Mouse (Mus musculus) MEL (cell line): Measurements from ENCODE around the gene Nmrk2. TPM values are rescaled to one million over a fixed set of nuclear protein-coding genes. Genes with fewer than 3 reads are reported as not detected.

Experiments
- DNase-seq: peaks from one replicate; pipeline ENCODE4 v3.0.0; 2011; ENCODE audit warnings: low read depth, low spot score
- H3K27ac ChIP-seq: 2 replicates; pipeline ENCODE4 v1.5.1; 2012; ENCODE audit warnings: low read depth, mild to moderate bottlenecking, control low read depth, low read length, moderate library complexity; ENCODE audit not compliant: control insufficient read depth
- H3K27me3 ChIP-seq, 2 experiments: fragments of 150-350 bp in 1 of 2; sonication (generic) in 1 of 2; 2 replicates each; pipeline ENCODE4 v1.6.1; 2012; ENCODE audit warnings: low read length in 2 of 2, mild to moderate bottlenecking in 2 of 2, improper control_type of control experiment in 1 of 2, moderate library complexity in 1 of 2; ENCODE audit not compliant: insufficient read depth in 2 of 2, control insufficient read depth in 1 of 2
- H3K36me3 ChIP-seq, 2 experiments: 2 replicates each; pipeline ENCODE4 v1.6.1; 2012 to 2014; ENCODE audit warnings: low read length in 2 of 2, improper control_type of control experiment in 1 of 2, inconsistent platforms in 1 of 2, mild to moderate bottlenecking in 1 of 2; ENCODE audit not compliant: insufficient read depth in 2 of 2, control insufficient read depth in 1 of 2
- H3K4me1 ChIP-seq, 2 experiments: fragments of 150-350 bp in 1 of 2; sonication (generic) in 1 of 2; 2 replicates each; pipeline ENCODE4 v1.6.1; 2012; ENCODE audit warnings: low read length in 2 of 2, improper control_type of control experiment in 1 of 2, mild to moderate bottlenecking in 1 of 2; ENCODE audit not compliant: insufficient read depth in 2 of 2, control insufficient read depth in 1 of 2
- H3K4me3 ChIP-seq, 2 experiments: fragments of 150-350 bp in 1 of 2; sonication (generic) in 1 of 2; 2 replicates each; pipeline ENCODE4 v1.5.1; 2012; ENCODE audit warnings: low read depth in 2 of 2, low read length in 2 of 2, mild to moderate bottlenecking in 2 of 2, moderate library complexity in 2 of 2, control low read depth in 1 of 2, improper control_type of control experiment in 1 of 2; ENCODE audit not compliant: control insufficient read depth in 1 of 2, insufficient read depth in 1 of 2
- H3K79me2 ChIP-seq: 2 replicates; pipeline ENCODE4 v1.6.1; 2012; ENCODE audit warnings: mild to moderate bottlenecking, low read length, moderate library complexity; ENCODE audit not compliant: control insufficient read depth, poor library complexity, insufficient read depth
- H3K9ac ChIP-seq: 2 replicates; pipeline ENCODE4 v1.6.1; 2012; ENCODE audit warnings: low read depth, mild to moderate bottlenecking, control low read depth, low read length, moderate library complexity; ENCODE audit not compliant: control insufficient read depth, poor library complexity, severe bottlenecking
- H3K9me3 ChIP-seq: fragments of 150-350 bp; sonication (generic); replicated peaks from 2 replicates; pipeline ENCODE4 v1.6.1; 2012; ENCODE audit warnings: mild to moderate bottlenecking, low read length, improper control_type of control experiment, moderate library complexity; ENCODE audit not compliant: insufficient read depth
- BHLHE40 ChIP-seq: IDR thresholded peaks from 2 replicates; pipeline ENCODE4 v1.6.1; 2012; ENCODE audit warnings: low read depth, mild to moderate bottlenecking, inconsistent platforms, low read length, improper control_type of control experiment, borderline replicate concordance
- CHD1 ChIP-seq: IDR thresholded peaks from 2 replicates; pipeline ENCODE4 v1.6.1; 2012; ENCODE audit warnings: low read depth, mild to moderate bottlenecking, inconsistent platforms, low read length, improper control_type of control experiment
- CHD2 ChIP-seq: IDR thresholded peaks from 2 replicates; pipeline ENCODE4 v1.6.1; 2011; ENCODE audit warnings: low read length, improper control_type of control experiment
- CTCF ChIP-seq, 3 experiments: IDR thresholded peaks in 2 of 3; conservative IDR thresholded peaks in 1 of 3; 2 replicates each; pipeline ENCODE4 v1.5.1; 2011 to 2012; ENCODE audit warnings: low read length in 3 of 3, low read depth in 2 of 3, mild to moderate bottlenecking in 2 of 3, improper control_type of control experiment in 1 of 3, inconsistent platforms in 1 of 3, mixed read lengths in 1 of 3, moderate library complexity in 1 of 3; ENCODE audit not compliant: control insufficient read depth in 1 of 3, insufficient read depth in 1 of 3, poor library complexity in 1 of 3, severe bottlenecking in 1 of 3
- E2F4 ChIP-seq: IDR thresholded peaks from 2 replicates; pipeline ENCODE4 v1.6.1; 2011; ENCODE audit warnings: low read depth, low read length, improper control_type of control experiment, borderline replicate concordance
- ELF1 ChIP-seq: IDR thresholded peaks from 2 replicates; pipeline ENCODE4 v1.6.1; 2014; ENCODE audit warnings: low read depth, mild to moderate bottlenecking, inconsistent platforms, low read length, improper control_type of control experiment, moderate library complexity
- EP300 ChIP-seq, 2 experiments: IDR thresholded peaks; 2 replicates each; pipeline ENCODE4 v1.6.1; 2011; ENCODE audit warnings: improper control_type of control experiment in 2 of 2, low read length in 2 of 2, low read depth in 1 of 2, mild to moderate bottlenecking in 1 of 2
- ETS1 ChIP-seq: IDR thresholded peaks from 2 replicates; pipeline ENCODE4 v1.6.1; 2012; ENCODE audit warnings: low read depth, mild to moderate bottlenecking, inconsistent platforms, low read length, improper control_type of control experiment, moderate library complexity
- GABPA ChIP-seq: IDR thresholded peaks from 2 replicates; pipeline ENCODE4 v1.6.1; 2012; ENCODE audit warnings: low read depth, mild to moderate bottlenecking, inconsistent platforms, low read length, improper control_type of control experiment, moderate library complexity
- GATA1 ChIP-seq: IDR thresholded peaks from 2 replicates; pipeline ENCODE4 v1.6.1; 2011; ENCODE audit warnings: low read depth, low read length, improper control_type of control experiment
- HCFC1 ChIP-seq: IDR thresholded peaks from 2 replicates; pipeline ENCODE4 v1.6.1; 2012; ENCODE audit warnings: low read depth, mild to moderate bottlenecking, inconsistent platforms, low read length, improper control_type of control experiment, moderate library complexity
- JUND ChIP-seq: IDR thresholded peaks from 2 replicates; pipeline ENCODE4 v1.6.1; 2011; ENCODE audit warnings: low read depth, mild to moderate bottlenecking, improper control_type of control experiment, low read length
- KAT2A ChIP-seq: conservative IDR thresholded peaks from 2 replicates; pipeline ENCODE4 v1.6.1; 2012; ENCODE audit warnings: low read depth, low read length, improper control_type of control experiment, inconsistent platforms
- MAFK ChIP-seq: IDR thresholded peaks from 2 replicates; pipeline ENCODE4 v1.6.1; 2011; ENCODE audit warnings: low read depth, mild to moderate bottlenecking, low read length, improper control_type of control experiment, borderline replicate concordance
- MAX ChIP-seq: IDR thresholded peaks from 2 replicates; pipeline ENCODE4 v1.6.1; 2011; ENCODE audit warnings: low read length, improper control_type of control experiment
- MAZ ChIP-seq: IDR thresholded peaks from 2 replicates; pipeline ENCODE4 v1.6.1; 2012; ENCODE audit warnings: low read depth, mild to moderate bottlenecking, inconsistent platforms, low read length, improper control_type of control experiment
- MEF2A ChIP-seq: IDR thresholded peaks from 2 replicates; pipeline ENCODE4 v1.6.1; 2014; ENCODE audit warnings: low read depth, mild to moderate bottlenecking, inconsistent platforms, low read length, improper control_type of control experiment; ENCODE audit not compliant: poor library complexity, insufficient replicate concordance, severe bottlenecking; ENCODE audit errors: extremely low read depth
- MXI1 ChIP-seq: IDR thresholded peaks from 2 replicates; pipeline ENCODE4 v1.6.1; 2011; ENCODE audit warnings: mild to moderate bottlenecking, low read depth, low read length, improper control_type of control experiment
- MYB ChIP-seq: IDR thresholded peaks from 2 replicates; pipeline ENCODE4 v1.6.1; 2011; ENCODE audit warnings: mild to moderate bottlenecking, low read depth, low read length, improper control_type of control experiment
- MYC ChIP-seq: IDR thresholded peaks from 2 replicates; pipeline ENCODE4 v1.6.1; 2011; ENCODE audit warnings: low read depth, mild to moderate bottlenecking, low read length, improper control_type of control experiment, moderate library complexity
- NELFE ChIP-seq: IDR thresholded peaks from 2 replicates; pipeline ENCODE4 v1.6.1; 2011; ENCODE audit warnings: low read depth, low read length, improper control_type of control experiment
- NRF1 ChIP-seq: IDR thresholded peaks from 2 replicates; pipeline ENCODE4 v1.6.1; 2014; ENCODE audit warnings: low read depth, mild to moderate bottlenecking, inconsistent platforms, low read length, improper control_type of control experiment, moderate library complexity; ENCODE audit not compliant: poor library complexity, insufficient read depth, severe bottlenecking
- POLR2A ChIP-seq, 2 experiments: IDR thresholded peaks; 2 replicates each; pipeline ENCODE4 v1.6.1; 2011 to 2012; ENCODE audit warnings: low read length in 2 of 2, mild to moderate bottlenecking in 2 of 2, control low read depth in 1 of 2, improper control_type of control experiment in 1 of 2, low read depth in 1 of 2, moderate library complexity in 1 of 2; ENCODE audit not compliant: control insufficient read depth in 1 of 2, insufficient read depth in 1 of 2, poor library complexity in 1 of 2
- POLR2AphosphoS2 ChIP-seq: IDR thresholded peaks from 2 replicates; pipeline ENCODE4 v1.6.1; 2011; ENCODE audit warnings: low read length, improper control_type of control experiment
- POLR2AphosphoS5 ChIP-seq: IDR thresholded peaks from 2 replicates; pipeline ENCODE4 v1.6.1; 2012; ENCODE audit warnings: low read depth, borderline replicate concordance, mild to moderate bottlenecking, inconsistent platforms, low read length, moderate library complexity, mixed read lengths
- RAD21 ChIP-seq: IDR thresholded peaks from 2 replicates; pipeline ENCODE4 v1.6.1; 2011; ENCODE audit warnings: mild to moderate bottlenecking, low read depth, low read length, improper control_type of control experiment
- RCOR1 ChIP-seq: IDR thresholded peaks from 2 replicates; pipeline ENCODE4 v1.6.1; 2012; ENCODE audit warnings: low read depth, mild to moderate bottlenecking, inconsistent platforms, low read length, improper control_type of control experiment
- SIN3A ChIP-seq: IDR thresholded peaks from 2 replicates; pipeline ENCODE4 v1.6.1; 2012; ENCODE audit warnings: low read length, improper control_type of control experiment, inconsistent platforms
- SMC3 ChIP-seq: IDR thresholded peaks from 2 replicates; pipeline ENCODE4 v1.6.1; 2011; ENCODE audit warnings: low read depth, low read length, improper control_type of control experiment
- TAL1 ChIP-seq: IDR thresholded peaks from 2 replicates; pipeline ENCODE4 v1.6.1; 2012; ENCODE audit warnings: mild to moderate bottlenecking, inconsistent platforms, low read length, moderate library complexity, mixed read lengths
- TCF12 ChIP-seq: IDR thresholded peaks from 2 replicates; pipeline ENCODE4 v1.6.1; 2014; ENCODE audit warnings: low read depth, mild to moderate bottlenecking, inconsistent platforms, low read length, improper control_type of control experiment, moderate library complexity
- UBTF ChIP-seq: IDR thresholded peaks from 2 replicates; pipeline ENCODE4 v1.6.1; 2012; ENCODE audit warnings: low read depth, mild to moderate bottlenecking, inconsistent platforms, low read length, improper control_type of control experiment, moderate library complexity, borderline replicate concordance; ENCODE audit not compliant: insufficient read depth
- USF1 ChIP-seq: IDR thresholded peaks from 2 replicates; pipeline ENCODE4 v1.6.1; 2014; ENCODE audit warnings: low read depth, mild to moderate bottlenecking, inconsistent platforms, low read length, improper control_type of control experiment, moderate library complexity
- USF2 ChIP-seq, 2 experiments: IDR thresholded peaks; 2 replicates each; pipeline ENCODE4 v1.6.1; 2011 to 2012; ENCODE audit warnings: improper control_type of control experiment in 2 of 2, low read length in 2 of 2, borderline replicate concordance in 1 of 2, inconsistent platforms in 1 of 2, low read depth in 1 of 2, mild to moderate bottlenecking in 1 of 2; ENCODE audit not compliant: insufficient read depth in 1 of 2
- ZC3H11A ChIP-seq: IDR thresholded peaks from 2 replicates; pipeline ENCODE4 v1.6.1; 2012; ENCODE audit warnings: low read depth, mild to moderate bottlenecking, inconsistent platforms, low read length, improper control_type of control experiment
- ZKSCAN1 ChIP-seq: IDR thresholded peaks from 2 replicates; pipeline ENCODE4 v1.6.1; 2012; ENCODE audit warnings: low read depth, mild to moderate bottlenecking, inconsistent platforms, low read length, improper control_type of control experiment, moderate library complexity
- ZMIZ1 ChIP-seq: IDR thresholded peaks from 2 replicates; pipeline ENCODE4 v1.6.1; 2012; ENCODE audit warnings: low read depth, mild to moderate bottlenecking, inconsistent platforms, low read length, improper control_type of control experiment, moderate library complexity
- ZNF384 ChIP-seq: IDR thresholded peaks from 2 replicates; pipeline ENCODE4 v1.6.1; 2012; ENCODE audit warnings: low read depth, mild to moderate bottlenecking, inconsistent platforms, low read length, improper control_type of control experiment
- polyA plus RNA-seq, 2 experiments: library from polyadenylated mRNA; stranded (reverse) in 1 of 2; unstranded in 1 of 2; fragments of >175 nt in 1 of 2; fragments of >200 nt in 1 of 2; gene quantifications; 2 replicates each; pipeline versions ENCODE4 v1.2.1 to v1.2.4; 2012; ENCODE audit warnings: low replicate concordance in 2 of 2, low read depth in 1 of 2; ENCODE audit not compliant: insufficient read length in 2 of 2, insufficient read depth in 1 of 2, missing spikeins in 1 of 2
- total RNA-seq: library from RNA; depleted of rRNA; stranded (reverse); fragments of 300-350 nt; gene quantifications from 2 replicates; pipeline ENCODE4 v1.2.3, GENCODE M21; 2012

Gene Nmrk2
- total and polyA plus RNA-seq, 3 experiments, result not detected

DNA sequence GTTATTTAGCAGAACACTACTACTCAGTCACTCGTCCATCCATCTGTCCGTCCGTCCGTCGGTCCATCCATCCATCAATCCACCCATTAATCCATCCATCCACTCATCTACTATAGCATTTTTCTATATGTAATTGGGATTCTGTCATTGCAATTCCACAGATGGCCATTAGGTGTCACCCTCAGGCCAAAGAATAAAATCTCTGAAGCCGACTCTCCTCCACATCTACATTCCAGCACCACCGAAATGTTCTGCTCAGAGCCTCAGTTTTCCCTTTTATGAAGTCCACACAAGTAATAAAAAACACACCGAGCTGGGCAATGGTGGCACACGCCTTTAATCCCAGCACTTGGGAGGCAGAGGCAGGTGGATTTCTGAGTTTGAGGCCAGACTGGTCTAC, 3.6 kb downstream of the Nmrk2 start:
- DNase-seq, result peak; percentile 79
- Histone ChIP-seq H3K4me3 (no peak overlapping the region), H3K27ac (no peak overlapping the region), H3K9me3 (no peaks in the 10 kb centered on the region), H3K79me2 (no peaks in the 10 kb centered on the region), H3K27me3 (no peaks in the 10 kb centered on the region), H3K4me1 (0 out of 4 replicates have a peak, but pooled peaks cover 0 to 4% of the 10 kb centered on the region in 2 experiments), H3K36me3 (no peaks in the 10 kb centered on the region; a peak in 1 of 4 replicates), H3K9ac (peak overlapping the region; percentile 37; the same call in 1 of the 2 replicates)
- TF ChIP-seq CHD2, result no peak
- no peak for TF ChIP-seq POLR2AphosphoS5
- peak; percentile 30; the same call in 1 of the 2 replicates for TF ChIP-seq HCFC1
- no peak for TF ChIP-seq TAL1
- no peak for TF ChIP-seq NELFE
- no peak for TF ChIP-seq E2F4
- TF ChIP-seq CHD1, result no peak
- TF ChIP-seq POLR2AphosphoS2, result no peak
- TF ChIP-seq EP300 (IDR thresholded peaks at IDR 0.05; ENCODE audit: low read depth in 1 of 2, low read length in 2 of 2), result no peak
- no peak for TF ChIP-seq ETS1
- no peak for TF ChIP-seq GATA1
- TF ChIP-seq RCOR1, result no peak
- TF ChIP-seq USF2 (IDR thresholded peaks at IDR 0.05; ENCODE audit: borderline replicate concordance in 1 of 2, insufficient read depth in 1 of 2, low read depth in 1 of 2, low read length in 2 of 2), result no peak
- TF ChIP-seq GABPA, result no peak
- TF ChIP-seq RAD21, result peak; percentile 97
- TF ChIP-seq MYB, result no peak
- TF ChIP-seq NRF1, result no peak
- no peak for TF ChIP-seq ZKSCAN1
- TF ChIP-seq MYC, result peak; percentile 40; the same call in 1 of the 2 replicates
- TF ChIP-seq USF1, result no peak
- no peak for TF ChIP-seq POLR2A (IDR thresholded peaks at IDR 0.05; ENCODE audit: control insufficient read depth in 1 of 2, insufficient read depth in 1 of 2, low read depth in 1 of 2, low read length in 2 of 2, poor library complexity in 1 of 2)
- no peak for TF ChIP-seq ELF1
- peak; percentile 45; the same call in 1 of the 2 replicates for TF ChIP-seq BHLHE40
- no peak for TF ChIP-seq MAFK
- no peak for TF ChIP-seq MAZ
- TF ChIP-seq ZC3H11A, result peak; percentile 85
- no peak for TF ChIP-seq MEF2A
- TF ChIP-seq SMC3, result peak; percentile 79
- TF ChIP-seq SIN3A, result 0 out of 2 replicates have a peak, but pooled peaks have one; percentile 30
- no peak for TF ChIP-seq TCF12
- TF ChIP-seq ZMIZ1, result no peak
- TF ChIP-seq MXI1, result no peak
- 0 out of 2 replicates have a peak, but pooled peaks have one; percentile 29 for TF ChIP-seq JUND
- TF ChIP-seq UBTF, result no peak
- TF ChIP-seq ZNF384, result no peak
- TF ChIP-seq MAX, result no peak
- TF ChIP-seq CTCF (IDR thresholded peaks at IDR 0.05 in 2 of 3, conservative IDR thresholded peaks at IDR 0.05 in 1 of 3; ENCODE audit: control insufficient read depth in 1 of 3, insufficient read depth in 1 of 3, low read depth in 2 of 3, low read length in 3 of 3, poor library complexity in 1 of 3, severe bottlenecking in 1 of 3), result peak; percentile 54 to 97 (median 85)
- TF ChIP-seq KAT2A, result no peak
